Mouse (Mus musculus) megakaryocyte, embryonic 14.5 days (primary cell): ENCODE data around the gene F830045P16Rik. TPM values are rescaled to one million over a fixed set of nuclear protein-coding genes. Genes with fewer than 3 reads are reported as not detected.

Source experiments
- H3K27me3 ChIP-seq: replicated peaks from 2 replicates; pipeline ENCODE3; 2012; ENCODE audit warnings: inconsistent platforms
- H3K36me3 ChIP-seq: replicated peaks from 2 replicates; pipeline ENCODE3; 2012; ENCODE audit warnings: low read length, inconsistent platforms, mixed read lengths
- H3K4me1 ChIP-seq: 2 replicates; pipeline ENCODE4 v1.6.1; 2012; ENCODE audit warnings: inconsistent platforms
- H3K4me3 ChIP-seq: replicated peaks from 2 replicates; pipeline ENCODE3; 2012; ENCODE audit warnings: moderate library complexity, mild to moderate bottlenecking, inconsistent platforms
- H3K9me3 ChIP-seq: 2 replicates; pipeline ENCODE4 v1.6.1; 2012; ENCODE audit warnings: inconsistent platforms
- FLI1 ChIP-seq: IDR thresholded peaks from 2 replicates; pipeline ENCODE4 v1.6.1; 2012; ENCODE audit warnings: low read length, inconsistent platforms, mixed read lengths
- GATA1 ChIP-seq: IDR thresholded peaks from 3 replicates; pipeline ENCODE4 v1.6.1; 2012; ENCODE audit warnings: mixed read lengths, low read length, inconsistent platforms, borderline replicate concordance
- polyA plus RNA-seq: library from polyadenylated mRNA; stranded (reverse); fragments of >175 nt; gene quantifications from 2 replicates; pipeline ENCODE4 v1.2.3, GENCODE M21; 2012; ENCODE audit warnings: low replicate concordance; ENCODE audit not compliant: insufficient read depth

The F830045P16Rik gene
- polyA plus RNA-seq, 1 experiment: 0.08 TPM

DNA sequence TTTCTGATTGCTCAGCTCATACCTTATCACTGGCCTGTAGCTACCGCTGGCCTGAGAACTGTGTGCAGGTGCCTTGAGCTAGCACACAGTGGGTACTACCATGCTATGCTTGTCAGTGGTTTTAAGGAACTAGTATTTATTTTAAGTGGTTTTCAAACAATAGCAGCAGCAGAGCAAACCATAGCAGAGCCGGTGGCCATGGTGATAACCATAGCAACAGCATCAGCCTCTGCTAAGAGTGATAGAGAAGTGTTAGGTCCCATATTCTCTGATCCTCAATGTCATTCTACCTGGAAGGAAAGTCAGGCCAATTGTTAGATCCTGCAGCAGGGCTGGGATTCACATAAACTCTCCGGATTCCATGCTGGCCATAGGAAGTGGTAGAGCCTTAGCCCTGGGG lies 121.8 kb downstream of the F830045P16Rik start:
- Histone ChIP-seq H3K4me1 (peaks cover 82% of the 10 kb centered on the region), H3K27me3 (no peaks in the 10 kb centered on the region), H3K36me3 (peaks cover 2% of the 10 kb centered on the region), H3K9me3 (no peaks in the 10 kb centered on the region), H3K4me3 (no peak overlapping the region)
- TF ChIP-seq FLI1: no peak
- TF ChIP-seq GATA1: no peak

DNA sequence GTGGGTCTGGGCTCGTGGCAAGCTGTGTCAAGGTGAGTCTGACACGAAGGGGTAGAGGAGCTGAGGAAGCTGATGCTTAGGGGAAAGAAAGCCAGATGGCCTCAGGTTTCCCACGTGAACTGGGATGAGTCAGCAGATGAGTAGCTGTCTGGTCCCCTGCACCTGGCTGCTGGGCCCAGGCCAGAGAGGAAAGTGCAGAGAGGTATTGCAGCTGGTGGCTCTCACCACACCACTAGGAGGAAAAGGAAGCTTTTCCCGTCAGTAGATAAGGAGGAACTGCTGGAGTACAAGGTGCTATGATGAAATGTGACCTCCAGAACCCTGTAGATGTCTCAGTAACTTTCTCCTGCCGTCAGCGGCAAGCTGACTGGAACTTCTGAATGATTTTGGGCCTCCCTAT lies 122.9 kb downstream of the F830045P16Rik start:
- H3K4me3 ChIP-seq: peak overlapping the region; percentile 39
- H3K27me3 ChIP-seq: no peaks in the 10 kb centered on the region
- no peak for TF ChIP-seq GATA1
- no peak for TF ChIP-seq FLI1
- H3K9me3 ChIP-seq: no peaks in the 10 kb centered on the region
- peaks cover 85% of the 10 kb centered on the region for H3K4me1 ChIP-seq
- H3K36me3 ChIP-seq: peaks cover 2% of the 10 kb centered on the region

DNA sequence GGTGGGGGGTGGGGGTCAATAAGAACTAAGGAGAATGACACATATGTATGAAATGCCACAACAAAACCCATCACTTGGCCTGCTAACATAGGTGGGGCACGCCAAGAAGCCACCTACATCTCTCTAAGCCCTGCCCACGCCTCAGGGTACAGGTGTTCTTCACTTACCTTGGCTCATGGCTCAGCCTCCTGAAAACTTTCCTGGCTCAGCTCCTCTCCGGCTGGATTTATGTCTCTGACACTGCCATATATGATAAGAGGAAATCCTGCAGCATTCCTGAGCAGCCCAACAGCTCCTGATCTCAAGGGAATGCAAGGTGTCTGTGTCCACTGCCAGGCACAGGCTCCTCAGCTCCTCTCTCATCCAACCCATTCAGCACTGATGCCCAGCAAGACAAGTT lies 124.8 kb downstream of the F830045P16Rik start:
- Histone ChIP-seq H3K36me3 (peaks cover 2% of the 10 kb centered on the region), H3K4me1 (peaks cover 93% of the 10 kb centered on the region), H3K9me3 (no peaks in the 10 kb centered on the region), H3K27me3 (no peaks in the 10 kb centered on the region), H3K4me3 (no peak overlapping the region)
- TF ChIP-seq GATA1 (no peak), FLI1 (no peak)

DNA sequence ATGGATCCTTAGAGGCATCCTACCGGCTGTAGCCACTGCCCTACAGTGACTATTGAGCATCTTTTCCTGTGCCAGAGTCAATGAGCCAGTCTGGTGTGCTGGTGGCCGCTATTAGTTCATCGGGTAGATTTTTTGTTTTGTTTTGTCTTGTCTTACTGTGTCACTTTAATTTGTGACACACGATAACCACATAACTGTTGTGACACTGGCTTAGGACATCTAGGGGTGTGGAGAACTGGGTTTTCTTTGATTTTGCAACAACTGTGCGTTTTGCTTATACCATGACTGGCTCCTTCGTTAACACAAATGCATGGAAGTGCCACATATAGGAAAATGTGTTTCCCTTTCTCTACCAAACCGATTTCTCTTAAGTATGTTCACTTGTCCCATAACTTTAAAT lies 126.1 kb downstream of the F830045P16Rik start:
- peaks cover 4% of the 10 kb centered on the region for H3K36me3 ChIP-seq
- no peaks in the 10 kb centered on the region for H3K9me3 ChIP-seq
- no peak overlapping the region for H3K4me3 ChIP-seq
- H3K4me1 ChIP-seq: peaks cover 98% of the 10 kb centered on the region
- TF ChIP-seq FLI1 (no peak), GATA1 (no peak)
- H3K27me3 ChIP-seq: no peaks in the 10 kb centered on the region

DNA sequence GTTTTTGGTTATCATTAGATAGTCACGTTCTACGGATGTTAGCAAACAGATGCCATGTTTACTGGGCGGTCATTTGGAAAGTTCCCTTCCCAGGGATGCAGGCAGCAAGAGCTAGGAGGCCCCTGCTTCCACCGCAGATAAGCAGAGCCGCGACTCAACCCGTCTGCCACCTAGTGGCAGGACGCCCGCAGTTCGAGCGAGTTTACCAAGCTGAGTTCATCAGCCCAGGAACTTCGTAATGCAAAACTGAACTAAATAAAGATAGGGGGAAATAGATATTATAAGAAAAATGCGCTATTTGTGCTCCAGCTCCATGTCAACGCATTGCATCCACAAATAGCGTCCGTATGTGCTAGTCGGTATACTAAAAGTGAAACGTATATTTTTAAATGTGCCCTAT lies 127.9 kb downstream of the F830045P16Rik start:
- Histone ChIP-seq H3K9me3 (no peaks in the 10 kb centered on the region), H3K4me1 (peaks cover 91% of the 10 kb centered on the region), H3K4me3 (peak overlapping the region; percentile 78), H3K27me3 (no peaks in the 10 kb centered on the region), H3K36me3 (peaks cover 10% of the 10 kb centered on the region)
- TF ChIP-seq GATA1: peak; percentile 81
- no peak for TF ChIP-seq FLI1

Other genes starting within 250 kb of the F830045P16Rik start
- gene Ckap2l, start 239.4 kb downstream of the F830045P16Rik start, polyA plus RNA-seq: 9.6 and 47.7 TPM in 2 replicates
- 1.3 TPM in 1 of 2 replicates, not detected in the other for gene Il1a, start 226.6 kb downstream of the F830045P16Rik start, polyA plus RNA-seq
- gene Il1b, start 165.5 kb downstream of the F830045P16Rik start, polyA plus RNA-seq: 2.2 and 4.8 TPM in 2 replicates
- 9.9 and 60.3 TPM in 2 replicates for gene Sirpa, start 56.2 kb upstream of the F830045P16Rik start, polyA plus RNA-seq
- gene Pdyn, start 163.2 kb upstream of the F830045P16Rik start, polyA plus RNA-seq: not detected in 2 replicates